Mouse (Mus musculus) limb, embryonic 13.5 days (tissue): ENCODE data around the gene Slc9a4. TPM values are rescaled to one million over a fixed set of nuclear protein-coding genes. Genes with fewer than 3 reads are reported as not detected.
A peak's percentile ranks its signal among the peaks of the same experiment; 100 is the strongest.
"Not testable (repeated sequence)": the region's sequence is repeated elsewhere in the genome, so short reads cannot be mapped to it uniquely, and the experiment has no call there.

Experiments used
- ATAC-seq: fragments of 200-750 bp; cut with Nextera tagmentation; 2 replicates; pipeline ENCODE4 v1.8.0; 2017; ENCODE audit warnings: low read depth, moderate number of reproducible peaks, moderate TSS enrichment; ENCODE audit not compliant: low FRiP score
- H3K27ac ChIP-seq: fragments of 300-500 bp; sonication (generic); 2 replicates; pipeline ENCODE4 v1.5.1; 2015; ENCODE audit warnings: inconsistent platforms, mild to moderate bottlenecking, moderate library complexity
- H3K27me3 ChIP-seq: fragments of 300-500 bp; sonication (generic); 2 replicates; pipeline ENCODE4 v1.6.1; 2015; ENCODE audit warnings: mild to moderate bottlenecking, inconsistent platforms
- H3K36me3 ChIP-seq: fragments of 300-500 bp; sonication (generic); 2 replicates; pipeline ENCODE4 v1.6.1; 2015; ENCODE audit warnings: inconsistent platforms, mild to moderate bottlenecking, moderate library complexity
- H3K4me1 ChIP-seq: fragments of 300-500 bp; sonication (generic); 2 replicates; pipeline ENCODE4 v1.6.1; 2015; ENCODE audit warnings: inconsistent platforms
- H3K4me2 ChIP-seq: fragments of 300-500 bp; sonication (generic); replicated peaks from 2 replicates; pipeline ENCODE4 v1.6.1; 2015; ENCODE audit warnings: inconsistent platforms, mild to moderate bottlenecking, moderate library complexity
- H3K4me3 ChIP-seq: fragments of 300-500 bp; sonication (generic); 2 replicates; pipeline ENCODE4 v1.5.1; 2015; ENCODE audit warnings: moderate library complexity, mild to moderate bottlenecking, inconsistent platforms
- H3K9ac ChIP-seq: fragments of 300-500 bp; sonication (generic); 2 replicates; pipeline ENCODE4 v1.6.1; 2015; ENCODE audit warnings: mild to moderate bottlenecking, inconsistent platforms
- H3K9me3 ChIP-seq: fragments of 300-500 bp; sonication (generic); 2 replicates; pipeline ENCODE4 v1.6.1; 2016; ENCODE audit warnings: inconsistent platforms
- WGBS: fragments of 180-500 bp; shearing (Covaris S2); methylation state at CpG from one replicate; pipeline ENCODE4 v1.1.7; 2015; 5-methylcytosine and 5-hydroxymethylcytosine counted together
- polyA plus RNA-seq: library from polyadenylated mRNA; unstranded; fragments of >200 nt; fragmentation: Nextera tagmentation; extraction: Ambion mirVana; gene quantifications from 2 replicates; pipeline ENCODE4 v1.2.1, GENCODE M21; 2015

Gene Slc9a4
- polyA plus RNA-seq, 1 experiment from 2014 or later, result not detected

- no peak for ATAC-seq
- peaks cover 13% of the 10 kb centered on the region; the same call in 1 of the 2 replicates for H3K4me1 ChIP-seq
- H3K9ac ChIP-seq, result no peak overlapping the region
- H3K4me2 ChIP-seq, result no peak overlapping the region
- no peaks in the 10 kb centered on the region for H3K36me3 ChIP-seq
- WGBS, result 81% methylated on average over 4 of the region's 4 CpGs
- H3K4me3 ChIP-seq, result no peak overlapping the region
- H3K27ac ChIP-seq, result no peak overlapping the region
- no peaks in the 10 kb centered on the region for H3K27me3 ChIP-seq
- no peaks in the 10 kb centered on the region for H3K9me3 ChIP-seq
These were observed 77.2 kb downstream of the Slc9a4 start for GRCm38 (mm10) chr1:40657035-40657434.

- Histone ChIP-seq H3K9ac (no peak overlapping the region), H3K4me1 (peaks cover 13% of the 10 kb centered on the region; the same call in 1 of the 2 replicates), H3K4me2 (no peak overlapping the region), H3K36me3 (no peaks in the 10 kb centered on the region), H3K4me3 (no peak overlapping the region), H3K27me3 (no peaks in the 10 kb centered on the region), H3K9me3 (no peaks in the 10 kb centered on the region), H3K27ac (no peak overlapping the region)
- 37% methylated on average over 8 of the region's 8 CpGs for WGBS
- no peak for ATAC-seq
These were observed 78.2 kb downstream of the Slc9a4 start for GRCm38 (mm10) chr1:40657978-40658496.

GRCm38 (mm10) chr1:40659017-40659416 lies 79.1 kb downstream of the Slc9a4 start:
- no peak overlapping the region for H3K27ac ChIP-seq
- WGBS, result 33% methylated on average over 12 of the region's 12 CpGs
- no peak overlapping the region for H3K9ac ChIP-seq
- no peaks in the 10 kb centered on the region for H3K36me3 ChIP-seq
- H3K4me1 ChIP-seq, result peaks cover 13% of the 10 kb centered on the region; the same call in 1 of the 2 replicates
- H3K4me3 ChIP-seq, result no peak overlapping the region
- peak overlapping the region; percentile 11; the same call in 1 of the 2 replicates for H3K4me2 ChIP-seq
- H3K9me3 ChIP-seq, result no peaks in the 10 kb centered on the region
- H3K27me3 ChIP-seq, result no peaks in the 10 kb centered on the region
- ATAC-seq, result no peak

GRCm38 (mm10) chr1:40659496-40659895 lies 79.6 kb downstream of the Slc9a4 start:
- no peaks in the 10 kb centered on the region for H3K36me3 ChIP-seq
- H3K27me3 ChIP-seq, result no peaks in the 10 kb centered on the region
- 61% methylated on average over 9 of the region's 9 CpGs for WGBS
- H3K4me2 ChIP-seq, result peak overlapping the region; percentile 11; the same call in 1 of the 2 replicates
- no peak for ATAC-seq
- H3K9me3 ChIP-seq, result no peaks in the 10 kb centered on the region
- H3K27ac ChIP-seq, result no peak overlapping the region
- no peak overlapping the region for H3K9ac ChIP-seq
- H3K4me3 ChIP-seq, result no peak overlapping the region
- H3K4me1 ChIP-seq, result peaks cover 13% of the 10 kb centered on the region; the same call in 1 of the 2 replicates

- ATAC-seq, result no peak
- no peak overlapping the region for H3K9ac ChIP-seq
- H3K4me3 ChIP-seq, result no peak overlapping the region
- no peaks in the 10 kb centered on the region for H3K9me3 ChIP-seq
- WGBS, result 87% methylated on average over 6 of the region's 6 CpGs
- peaks cover 6% of the 10 kb centered on the region; the same call in 1 of the 2 replicates for H3K27me3 ChIP-seq
- peaks cover 13% of the 10 kb centered on the region; the same call in 1 of the 2 replicates for H3K4me1 ChIP-seq
- no peak overlapping the region for H3K4me2 ChIP-seq
- H3K36me3 ChIP-seq, result no peaks in the 10 kb centered on the region
- no peak overlapping the region for H3K27ac ChIP-seq
These were observed 81.0 kb downstream of the Slc9a4 start for GRCm38 (mm10) chr1:40660838-40661237.

- Histone ChIP-seq H3K27me3 (peaks cover 6% of the 10 kb centered on the region; the same call in 1 of the 2 replicates), H3K36me3 (no peaks in the 10 kb centered on the region), H3K9me3 (peaks cover 5% of the 10 kb centered on the region; the same call in 1 of the 2 replicates), H3K27ac (no peak overlapping the region), H3K4me3 (no peak overlapping the region), H3K4me2 (no peak overlapping the region), H3K9ac (no peak overlapping the region), H3K4me1 (no peaks in the 10 kb centered on the region)
- 34% methylated on average over 12 of the region's 12 CpGs for WGBS
- no peak for ATAC-seq
These were observed 85.8 kb downstream of the Slc9a4 start for GRCm38 (mm10) chr1:40665401-40666370.

- H3K9ac ChIP-seq, H3K27ac ChIP-seq, ATAC-seq, H3K4me2 ChIP-seq, H3K4me3 ChIP-seq, H3K36me3 ChIP-seq, H3K9me3 ChIP-seq, H3K4me1 ChIP-seq, H3K27me3 ChIP-seq: not testable (repeated sequence)
- 10% methylated on average over 3 of the region's 3 CpGs for WGBS
These were observed 87.6 kb downstream of the Slc9a4 start for GRCm38 (mm10) chr1:40667442-40667841.

GRCm38 (mm10) chr1:40670025-40670424 lies 90.1 kb downstream of the Slc9a4 start:
- Histone ChIP-seq H3K4me2 (no peak overlapping the region), H3K27ac (no peak overlapping the region), H3K9ac (no peak overlapping the region), H3K9me3 (peaks cover 5% of the 10 kb centered on the region; the same call in 1 of the 2 replicates), H3K4me1 (no peaks in the 10 kb centered on the region), H3K27me3 (peaks cover 6% of the 10 kb centered on the region; the same call in 1 of the 2 replicates), H3K36me3 (no peaks in the 10 kb centered on the region), H3K4me3 (no peak overlapping the region)
- ATAC-seq, result no peak
- 70% methylated on average over 3 of the region's 3 CpGs for WGBS

GRCm38 (mm10) chr1:40671490-40671889 lies 91.6 kb downstream of the Slc9a4 start:
- Histone ChIP-seq H3K9ac (no peak overlapping the region), H3K27ac (no peak overlapping the region), H3K4me2 (no peak overlapping the region), H3K36me3 (no peaks in the 10 kb centered on the region), H3K4me3 (no peak overlapping the region), H3K4me1 (no peaks in the 10 kb centered on the region), H3K9me3 (peaks cover 5% of the 10 kb centered on the region; the same call in 1 of the 2 replicates), H3K27me3 (peaks cover 4% of the 10 kb centered on the region)
- ATAC-seq, result no peak
- WGBS, result 91% methylated on average over 4 of the region's 4 CpGs

- Histone ChIP-seq H3K4me3 (no peak overlapping the region), H3K9me3 (no peaks in the 10 kb centered on the region), H3K36me3 (no peaks in the 10 kb centered on the region), H3K9ac (no peak overlapping the region), H3K4me2 (no peak overlapping the region), H3K27ac (no peak overlapping the region), H3K27me3 (peaks cover 56% of the 10 kb centered on the region), H3K4me1 (peaks cover 18% of the 10 kb centered on the region)
- 51% methylated on average over 5 of the region's 5 CpGs for WGBS
- ATAC-seq, result no peak
These were observed 97.4 kb downstream of the Slc9a4 start for GRCm38 (mm10) chr1:40677306-40677705.
